Mouse (Mus musculus): Measurements from ENCODE around the gene Olfr305.
"Not testable (repeated sequence)": the region's sequence is repeated elsewhere in the genome, so short reads cannot be mapped to it uniquely, and the experiment has no call there.

Olfr305 gene

DNA sequence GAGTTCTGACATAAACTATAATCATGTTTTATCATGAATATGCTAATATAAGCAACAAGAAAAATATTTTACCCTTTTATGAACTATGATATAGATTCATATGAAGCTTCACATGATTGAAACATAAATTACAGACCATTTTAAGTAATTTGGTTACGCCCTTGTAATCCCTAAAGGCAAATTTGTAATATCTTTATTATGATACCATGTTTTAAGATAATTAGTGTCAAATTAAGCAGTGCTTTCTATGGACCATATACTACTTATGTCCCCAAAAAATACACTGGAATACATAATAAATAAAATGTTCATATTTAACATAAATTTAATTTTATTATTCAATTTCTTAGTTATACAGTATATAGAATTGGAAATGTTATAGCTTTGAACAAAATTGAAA, at the start of gene Olfr305:
Gene Olfr305, minus strand, starts transcription at position 101 of the 400 bp plus-strand sequence.
- DNase-seq (ENCODE audit: low read depth), result no peak

DNA sequence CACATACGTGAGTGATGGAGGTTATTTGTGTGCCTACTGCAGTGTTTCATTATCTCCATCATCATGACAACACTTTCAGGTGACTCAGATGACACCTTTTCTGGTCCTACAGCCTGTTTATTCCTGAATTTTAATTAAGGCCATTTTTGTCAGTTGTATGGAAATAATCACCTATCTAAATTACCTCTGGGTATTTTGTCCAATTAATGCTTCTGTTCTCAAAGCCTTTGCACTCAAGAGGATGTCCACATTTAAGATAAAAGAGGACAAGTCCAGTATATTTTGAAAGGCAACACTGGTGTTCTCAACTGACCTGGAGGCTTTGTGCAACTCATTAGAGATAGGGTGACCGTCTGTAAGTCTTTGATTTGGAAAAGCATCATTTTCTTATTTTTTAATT, 36.8 kb upstream of the Olfr305 start, which contains the start of gene Olfr301:
Gene Olfr301, plus strand, starts transcription at position 301 of the 400 bp plus-strand sequence.
- no peak for DNase-seq (ENCODE audit: low read depth)

DNA sequence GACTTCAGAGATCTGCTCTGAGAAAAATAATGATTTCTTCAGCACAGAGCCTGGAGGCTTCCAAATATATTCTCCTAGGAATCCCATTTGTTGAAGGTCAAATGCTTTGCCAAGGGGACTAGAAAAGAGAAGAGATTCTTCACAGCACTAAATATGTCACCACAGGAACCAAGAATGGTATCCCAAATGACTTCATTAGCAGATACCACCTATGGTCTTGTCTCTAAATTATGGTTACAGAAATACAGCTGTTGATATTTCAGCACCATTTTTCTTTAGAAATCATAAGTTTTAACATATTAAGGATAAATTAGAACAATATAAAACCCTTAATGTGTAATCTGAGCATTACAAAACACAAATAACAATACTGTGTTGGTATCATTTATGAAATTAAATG, 31.0 kb upstream of the Olfr305 start, which contains the start of gene Olfr303:
Gene Olfr303, minus strand, starts transcription at position 101 of the 400 bp plus-strand sequence.
- no peak for DNase-seq (ENCODE audit: low read depth)

DNA sequence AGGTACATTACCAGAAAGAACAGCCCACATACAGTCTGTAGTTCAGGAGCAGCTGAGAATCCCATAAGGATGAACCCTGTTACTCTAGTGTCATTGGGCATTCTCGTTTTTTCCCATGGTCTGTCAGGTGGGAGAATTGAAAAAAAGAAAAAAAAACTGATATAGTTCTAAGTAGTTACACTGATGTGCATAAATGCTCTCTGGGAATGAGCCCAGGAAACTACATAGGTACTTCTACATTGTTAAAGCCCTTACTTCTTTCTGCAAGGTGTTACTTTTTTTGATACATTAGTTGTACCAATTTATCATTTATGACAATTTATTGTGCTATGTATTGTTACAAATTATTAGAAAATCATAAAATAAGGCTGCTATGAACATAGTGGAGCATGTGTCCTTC, 19.8 kb upstream of the Olfr305 start, which contains the start of gene Olfr304:
Gene Olfr304, minus strand, starts transcription at position 101 of the 400 bp plus-strand sequence.
- DNase-seq (ENCODE audit: low read depth), result no peak

DNA sequence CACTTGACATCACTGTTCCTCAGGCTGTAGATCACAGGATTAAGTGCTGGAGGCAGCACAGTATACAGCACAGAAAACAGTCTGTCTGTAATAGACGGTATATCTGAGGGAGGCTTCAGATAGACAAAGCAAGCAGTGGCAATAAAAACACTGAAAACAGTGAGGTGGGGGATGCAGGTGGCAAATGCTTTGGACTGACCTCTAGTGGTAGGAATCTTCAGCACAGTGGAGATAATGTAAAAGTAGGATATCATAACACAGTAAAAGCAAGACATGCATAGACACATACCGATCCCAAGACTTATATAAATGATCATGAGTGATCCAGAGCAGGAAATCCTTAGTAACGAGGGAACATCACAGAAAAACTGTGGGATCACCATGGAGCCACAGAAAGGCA, 19.0 kb upstream of the Olfr305 start:
- no peak for DNase-seq (ENCODE audit: low read depth)

DNA sequence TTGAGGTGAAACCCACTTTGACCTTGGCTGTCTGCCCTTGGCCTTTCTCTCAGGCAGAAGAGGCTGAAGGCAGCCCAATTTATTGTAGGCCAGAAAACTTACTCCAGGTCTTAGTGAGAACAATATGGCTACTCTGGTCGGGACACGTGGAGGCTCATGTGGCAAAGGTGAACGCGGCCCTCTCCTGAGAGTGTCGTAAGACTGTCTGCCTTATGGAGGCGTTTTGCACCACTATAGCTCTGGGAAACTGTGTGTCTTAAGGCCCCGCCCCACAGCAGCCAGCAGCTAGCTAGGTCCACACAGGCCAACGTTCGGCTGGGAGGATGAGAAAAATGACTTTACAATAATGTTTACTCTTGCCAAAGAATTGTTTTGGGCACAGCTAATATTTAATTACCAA, 20.4 kb downstream of the Olfr305 start:
- not testable (repeated sequence) for DNase-seq (ENCODE audit: low read depth)

DNA sequence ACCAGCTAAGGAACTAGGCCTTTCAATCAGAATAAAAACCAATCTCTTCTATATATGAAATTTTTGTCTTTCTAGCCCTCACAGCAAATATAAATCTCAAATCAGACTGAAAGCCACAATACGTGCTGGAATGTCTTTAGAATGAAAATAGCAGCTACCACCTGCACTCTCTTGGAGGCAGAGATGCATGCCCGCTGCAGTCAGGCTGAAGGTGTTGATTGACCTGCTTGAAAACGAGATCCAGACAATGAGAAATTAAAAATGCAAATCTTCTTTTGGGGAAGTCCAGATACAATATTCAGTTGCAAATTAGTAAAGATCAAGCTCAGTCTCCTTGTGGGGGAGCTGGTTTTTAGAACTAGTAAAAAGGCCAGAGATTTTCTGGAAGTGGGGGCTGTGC, 22.5 kb downstream of the Olfr305 start:
- DNase-seq (ENCODE audit: low read depth), result no peak

DNA sequence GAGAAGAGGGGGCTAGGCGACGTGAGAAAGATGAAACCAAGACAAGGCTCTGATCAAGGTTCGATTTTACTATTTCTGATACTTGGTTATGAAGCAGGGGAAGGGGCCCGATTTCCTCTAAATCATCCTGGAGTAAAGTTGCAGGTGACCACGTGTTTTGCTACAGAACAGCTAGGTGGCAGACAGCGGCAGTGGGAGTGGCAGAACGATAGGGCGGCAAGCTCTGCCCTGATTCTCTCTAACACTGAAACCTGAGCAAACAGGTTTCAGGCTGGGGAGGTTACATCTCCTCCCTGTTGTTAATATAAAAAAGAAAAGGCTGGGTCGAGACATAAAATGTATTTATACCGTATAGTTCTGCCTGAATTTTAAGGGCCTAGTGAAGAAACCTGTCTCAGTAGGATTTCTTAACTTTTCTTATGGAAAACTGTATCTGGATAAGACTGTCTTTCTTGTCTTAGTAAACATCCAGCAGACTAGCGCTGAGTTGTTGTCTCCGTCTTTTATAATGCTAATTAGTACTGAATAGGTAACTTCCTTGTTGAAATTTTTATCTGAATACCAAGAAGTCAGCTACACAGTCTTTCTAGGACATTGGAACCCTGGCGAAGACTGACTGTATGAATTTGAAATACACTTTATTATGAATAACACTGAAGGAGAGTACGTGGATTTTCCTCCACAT, 23.7 kb downstream of the Olfr305 start:
- no peak for DNase-seq (ENCODE audit: low read depth)

DNA sequence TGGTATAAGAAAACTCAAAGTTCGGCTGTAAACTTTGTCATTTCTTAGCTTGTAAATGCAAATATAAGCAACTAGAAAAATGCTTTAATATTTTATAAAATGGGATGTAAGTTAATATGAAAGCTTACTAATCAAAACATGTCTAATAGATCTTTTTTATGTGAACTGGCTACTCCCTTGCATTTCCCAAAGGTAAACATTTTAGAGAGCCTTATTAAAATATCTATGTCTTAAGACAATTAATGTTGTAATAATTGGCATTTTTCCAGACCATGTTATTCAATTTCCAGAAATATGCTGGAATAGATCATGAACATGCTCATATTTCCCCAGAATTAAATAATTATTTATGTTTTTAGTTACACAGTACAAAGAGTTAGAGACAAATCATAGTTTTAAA, 29.2 kb downstream of the Olfr305 start, which contains the start of gene Olfr307:
Gene Olfr307, minus strand, starts transcription at position 101 of the 400 bp plus-strand sequence.
- DNase-seq (ENCODE audit: low read depth), result no peak

DNA sequence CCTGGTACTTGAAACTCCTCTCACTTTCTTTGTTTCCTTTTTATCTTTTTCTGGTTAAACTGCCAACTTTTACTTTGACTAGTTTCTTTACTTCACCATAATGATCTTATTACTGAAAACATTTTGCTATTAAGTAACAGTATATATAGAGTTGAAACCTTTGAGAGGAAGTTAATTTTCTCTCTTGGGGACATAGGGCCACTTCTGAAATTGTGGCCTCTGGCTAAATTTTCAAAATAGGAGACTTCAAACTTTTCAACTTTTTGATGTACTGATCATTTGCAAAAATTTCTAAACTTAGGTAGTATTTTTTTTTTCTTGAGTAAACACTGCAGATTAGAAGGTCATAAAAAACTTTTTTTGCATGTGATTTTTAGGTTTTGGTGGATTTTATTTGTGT, 41.2 kb downstream of the Olfr305 start, which contains the start of gene Olfr308:
Gene Olfr308, minus strand, starts transcription at position 101 of the 400 bp plus-strand sequence.
- DNase-seq (ENCODE audit: low read depth), result no peak

DNA sequence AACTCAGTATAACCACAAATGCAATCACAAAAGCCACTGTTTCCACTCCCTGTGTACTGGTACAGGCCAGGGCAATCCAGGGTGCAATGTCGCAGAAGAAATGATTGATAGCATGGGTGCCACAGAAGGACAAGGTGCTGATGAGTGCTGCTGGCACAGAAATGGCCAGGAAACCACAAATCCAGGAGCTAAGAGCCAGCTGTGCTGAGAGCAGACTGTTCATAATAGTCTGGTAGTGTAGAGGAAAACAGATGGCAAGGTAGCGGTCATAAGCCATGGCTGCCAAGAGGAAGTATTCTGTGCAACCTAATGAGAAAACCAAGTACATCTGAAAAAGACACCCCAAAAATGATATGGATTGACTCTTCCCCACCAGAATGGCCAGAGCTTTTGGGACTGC, 45.4 kb downstream of the Olfr305 start:
- DNase-seq (ENCODE audit: low read depth), result no peak

DNA sequence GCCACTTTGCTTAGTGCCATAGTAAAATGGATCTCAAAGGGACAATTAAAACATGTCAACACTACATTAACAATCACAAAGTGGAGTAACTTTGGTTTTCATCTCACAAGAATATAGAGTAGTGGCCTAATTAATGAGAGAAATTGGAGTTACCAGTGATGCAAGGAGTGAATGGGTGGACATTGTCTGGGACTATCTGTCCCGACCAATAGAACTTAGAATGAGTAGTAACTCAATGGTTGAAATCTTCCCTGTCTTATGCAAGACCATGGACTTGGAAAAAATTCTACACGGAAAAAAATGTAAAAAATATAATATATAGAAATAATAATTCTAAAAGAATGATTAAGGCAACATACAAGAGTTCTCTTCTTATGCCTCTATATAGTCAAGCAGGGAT, 53.1 kb downstream of the Olfr305 start, which contains the start of gene Olfr309:
Gene Olfr309, minus strand, starts transcription at position 101 of the 400 bp plus-strand sequence.
- DNase-seq (ENCODE audit: low read depth), result no peak

All from c-Kit-positive CD71-positive TER-119-negative erythroid progenitor cells, embryonic 14.5 days (primary cell).